Mouse (Mus musculus) right cerebral cortex, postnatal 36 days (tissue): ENCODE results near the gene Nelfcd.

Experiments
- DNase-seq, 2 experiments: peaks; one replicate each; pipeline ENCODE4 v3.0.0; 2022; ENCODE audit warnings: low spot score in 2 of 2, mixed read lengths in 1 of 2

Gene Nelfcd

GRCm38 (mm10) chr2:174472818-174473549 is 57.4 kb downstream of the Nelfcd start, which contains the start of gene Prelid3b:
TSS of gene Prelid3b (minus strand) at chr2:174473081.
- DNase-seq: peak; percentile 98 to 99

DNA sequence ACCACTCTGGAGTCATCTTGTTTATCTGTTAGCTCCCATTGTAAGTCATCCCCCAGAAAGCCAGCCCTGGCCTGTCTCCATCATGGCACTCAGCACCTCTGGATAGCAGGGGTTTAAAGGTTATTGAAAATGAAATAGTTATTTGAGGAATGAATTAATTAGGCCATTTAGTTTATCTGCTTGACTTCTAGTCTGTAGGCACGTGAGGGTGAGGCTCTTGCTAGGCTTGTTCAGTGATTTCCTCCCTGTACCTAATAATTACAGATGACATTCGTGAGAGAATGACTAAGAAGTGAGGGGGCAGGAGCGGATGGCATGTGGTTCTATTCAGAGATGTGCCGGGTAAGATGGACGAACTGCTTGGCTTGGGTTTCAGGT is 57.9 kb downstream of the Nelfcd start:
- DNase-seq: no peak
